Mouse (Mus musculus): ENCODE data around the gene Polrmt. TPM values are rescaled to one million over a fixed set of nuclear protein-coding genes. Genes with fewer than 3 reads are reported as not detected.

Gene Polrmt
- polyA plus RNA-seq, 1 experiment from 2014 or later: 41.6 TPM

Other genes starting within 250 kb of the Polrmt start
- gene Plpp2, start 212.8 kb downstream of the Polrmt start, polyA plus RNA-seq (2015; fragmentation: Nextera tagmentation; extraction: Ambion mirVana): 25.3 and 25.9 TPM in 2 replicates
- 70.3 and 71.4 TPM in 2 replicates for gene Mier2, start 191.4 kb downstream of the Polrmt start, polyA plus RNA-seq (2015; fragmentation: Nextera tagmentation; extraction: Ambion mirVana)
- gene Theg, start 159.2 kb downstream of the Polrmt start, polyA plus RNA-seq (2015; fragmentation: Nextera tagmentation; extraction: Ambion mirVana): not detected in 2 replicates
- gene C2cd4c, start 132.6 kb downstream of the Polrmt start, polyA plus RNA-seq (2015; fragmentation: Nextera tagmentation; extraction: Ambion mirVana): not detected in 2 replicates
- 11.8 and 12.5 TPM in 2 replicates for gene Shc2, start 108.7 kb downstream of the Polrmt start, polyA plus RNA-seq (2015; fragmentation: Nextera tagmentation; extraction: Ambion mirVana)
- not detected in 2 replicates for gene Odf3l2, start 100.8 kb downstream of the Polrmt start, polyA plus RNA-seq (2015; fragmentation: Nextera tagmentation; extraction: Ambion mirVana)
- gene Madcam1, start 82.0 kb downstream of the Polrmt start, polyA plus RNA-seq (2015; fragmentation: Nextera tagmentation; extraction: Ambion mirVana): 8.4 and 9.1 TPM in 2 replicates
- gene Tpgs1, start 77.2 kb downstream of the Polrmt start, polyA plus RNA-seq (2015; fragmentation: Nextera tagmentation; extraction: Ambion mirVana): 62.4 and 63.6 TPM in 2 replicates
- 94.8 and 96.8 TPM in 2 replicates for gene Cdc34, start 64.4 kb downstream of the Polrmt start, polyA plus RNA-seq (2015; fragmentation: Nextera tagmentation; extraction: Ambion mirVana)
- 0.89 and 1.5 TPM in 2 replicates for gene Gzmm, start 57.6 kb downstream of the Polrmt start, polyA plus RNA-seq (2015; fragmentation: Nextera tagmentation; extraction: Ambion mirVana)
- gene Bsg, start 42.1 kb downstream of the Polrmt start, polyA plus RNA-seq (2015; fragmentation: Nextera tagmentation; extraction: Ambion mirVana): 837 and 902 TPM in 2 replicates
- gene Hcn2, start 29.9 kb downstream of the Polrmt start, polyA plus RNA-seq (2015; fragmentation: Nextera tagmentation; extraction: Ambion mirVana): 0.07 and 0.13 TPM in 2 replicates
- 2.5 and 3.9 TPM in 2 replicates for gene Fgf22, start 8.5 kb upstream of the Polrmt start, polyA plus RNA-seq (2015; fragmentation: Nextera tagmentation; extraction: Ambion mirVana)
- gene Rnf126, start 20.4 kb upstream of the Polrmt start, polyA plus RNA-seq (2015; fragmentation: Nextera tagmentation; extraction: Ambion mirVana): 110 and 127 TPM in 2 replicates
- 20.1 and 20.2 TPM in 2 replicates for gene Fstl3, start 30.7 kb upstream of the Polrmt start, polyA plus RNA-seq (2015; fragmentation: Nextera tagmentation; extraction: Ambion mirVana)
- 0.07 TPM in 1 of 2 replicates, not detected in the other for gene Prss57, start 44.4 kb upstream of the Polrmt start, polyA plus RNA-seq (2015; fragmentation: Nextera tagmentation; extraction: Ambion mirVana)
- gene Palm, start 47.0 kb upstream of the Polrmt start, polyA plus RNA-seq (2015; fragmentation: Nextera tagmentation; extraction: Ambion mirVana): 88.1 and 96.6 TPM in 2 replicates
- gene Misp, start 74.4 kb upstream of the Polrmt start, polyA plus RNA-seq (2015; fragmentation: Nextera tagmentation; extraction: Ambion mirVana): 5.4 and 7.8 TPM in 2 replicates
- gene Ptbp1, start 107.8 kb upstream of the Polrmt start, polyA plus RNA-seq (2015; fragmentation: Nextera tagmentation; extraction: Ambion mirVana): 299 and 325 TPM in 2 replicates
- 4.3 and 5.6 TPM in 2 replicates for gene Prtn3, start 127.9 kb upstream of the Polrmt start, polyA plus RNA-seq (2015; fragmentation: Nextera tagmentation; extraction: Ambion mirVana)
- 59.9 and 68.2 TPM in 2 replicates for gene Plppr3, start 128.1 kb upstream of the Polrmt start, polyA plus RNA-seq (2015; fragmentation: Nextera tagmentation; extraction: Ambion mirVana)
- 0.28 and 0.85 TPM in 2 replicates for gene Elane, start 139.7 kb upstream of the Polrmt start, polyA plus RNA-seq (2015; fragmentation: Nextera tagmentation; extraction: Ambion mirVana)
- not detected in 2 replicates for gene Cfd, start 144.3 kb upstream of the Polrmt start, polyA plus RNA-seq (2015; fragmentation: Nextera tagmentation; extraction: Ambion mirVana)
- 44.0 and 48.4 TPM in 2 replicates for gene Med16, start 162.3 kb upstream of the Polrmt start, polyA plus RNA-seq (2015; fragmentation: Nextera tagmentation; extraction: Ambion mirVana)
- 5.2 TPM in 1 of 2 replicates, not detected in the other for gene Gm26602, start 164.3 kb upstream of the Polrmt start, polyA plus RNA-seq (2015; fragmentation: Nextera tagmentation; extraction: Ambion mirVana)
- 1.1 and 1.4 TPM in 2 replicates for gene Kiss1r, start 170.4 kb upstream of the Polrmt start, polyA plus RNA-seq (2015; fragmentation: Nextera tagmentation; extraction: Ambion mirVana)
- 179 and 181 TPM in 2 replicates for gene R3hdm4, start 174.6 kb upstream of the Polrmt start, polyA plus RNA-seq (2015; fragmentation: Nextera tagmentation; extraction: Ambion mirVana)
- 6.6 and 7.0 TPM in 2 replicates for gene Arid3a, start 180.5 kb upstream of the Polrmt start, polyA plus RNA-seq (2015; fragmentation: Nextera tagmentation; extraction: Ambion mirVana)
- 84.7 and 90.6 TPM in 2 replicates for gene Wdr18, start 213.6 kb upstream of the Polrmt start, polyA plus RNA-seq (2015; fragmentation: Nextera tagmentation; extraction: Ambion mirVana)
- 0.63 and 0.77 TPM in 2 replicates for gene Grin3b, start 224.1 kb upstream of the Polrmt start, polyA plus RNA-seq (2015; fragmentation: Nextera tagmentation; extraction: Ambion mirVana)
- gene Tmem259, start 237.7 kb upstream of the Polrmt start, polyA plus RNA-seq (2015; fragmentation: Nextera tagmentation; extraction: Ambion mirVana): 23.9 and 29.3 TPM in 2 replicates
- gene Cnn2, start 242.0 kb upstream of the Polrmt start, polyA plus RNA-seq (2015; fragmentation: Nextera tagmentation; extraction: Ambion mirVana): 288 and 296 TPM in 2 replicates
- gene Abca7, start 249.9 kb upstream of the Polrmt start, polyA plus RNA-seq (2015; fragmentation: Nextera tagmentation; extraction: Ambion mirVana): 3.7 and 4.0 TPM in 2 replicates

Data from embryonic facial prominence, embryonic 15.5 days (tissue).